Mouse (Mus musculus) stomach, postnatal 0 days (tissue): Measurements from ENCODE around the gene Vsig2. TPM values are rescaled to one million over a fixed set of nuclear protein-coding genes. Genes with fewer than 3 reads are reported as not detected.

Experiments used
- ATAC-seq: fragments of 200-750 bp; cut with Nextera tagmentation; 2 replicates; pipeline ENCODE4 v1.8.0; 2017; ENCODE audit not compliant: low FRiP score, low TSS enrichment
- DNase-seq: peaks from one replicate; pipeline ENCODE4 v3.0.0-alpha.2; 2016; ENCODE audit warnings: low spot score
- H3K27ac ChIP-seq: fragments of 300-500 bp; sonication (generic); replicated peaks from 2 replicates; pipeline ENCODE4 v1.5.1; 2014; ENCODE audit warnings: mild to moderate bottlenecking, control low read depth
- H3K27me3 ChIP-seq: fragments of 300-500 bp; sonication (generic); 2 replicates; pipeline ENCODE4 v1.6.1; 2014; ENCODE audit warnings: low read length; ENCODE audit not compliant: control insufficient read depth, insufficient read depth
- H3K36me3 ChIP-seq: fragments of 300-500 bp; sonication (generic); 2 replicates; pipeline ENCODE4 v1.6.1; 2014; ENCODE audit warnings: low read length, mixed read lengths; ENCODE audit not compliant: control insufficient read depth, insufficient read depth
- H3K4me1 ChIP-seq: fragments of 300-500 bp; sonication (generic); replicated peaks from 2 replicates; pipeline ENCODE4 v1.6.1; 2014; ENCODE audit warnings: antibody characterized with exemption; ENCODE audit not compliant: control insufficient read depth, insufficient read depth
- H3K4me2 ChIP-seq: fragments of 300-500 bp; sonication (generic); replicated peaks from 2 replicates; pipeline ENCODE4 v1.6.1; 2014; ENCODE audit warnings: low read depth, mild to moderate bottlenecking, control low read depth, moderate library complexity
- H3K4me3 ChIP-seq: fragments of 300-500 bp; sonication (generic); 2 replicates; pipeline ENCODE4 v1.5.1; 2014; ENCODE audit warnings: low read depth, low read length, control low read depth
- H3K9ac ChIP-seq: fragments of 300-500 bp; sonication (generic); 2 replicates; pipeline ENCODE4 v1.6.1; 2014; ENCODE audit warnings: mild to moderate bottlenecking, low read length, control low read depth, mixed read lengths
- H3K9me3 ChIP-seq: fragments of 300-500 bp; sonication (generic); 2 replicates; pipeline ENCODE4 v1.6.1; 2016; ENCODE audit warnings: low read length; ENCODE audit not compliant: control insufficient read depth
- CTCF ChIP-seq: IDR thresholded peaks from 2 replicates; pipeline ENCODE4 v1.5.1; 2016; ENCODE audit warnings: antibody characterized with exemption, low read depth, mild to moderate bottlenecking, moderate library complexity
- EP300 ChIP-seq: optimal IDR thresholded peaks from 2 replicates; pipeline ENCODE3; 2016; ENCODE audit warnings: antibody characterized with exemption
- WGBS: fragments of 180-500 bp; shearing (Covaris S2); extraction: QIAGEN DNeasy Blood & Tissue Kit; methylation state at CpG from one replicate; pipeline ENCODE4 v1.1.7; 2014; 5-methylcytosine and 5-hydroxymethylcytosine counted together
- polyA plus RNA-seq: library from polyadenylated mRNA; unstranded; fragments of >200 nt; fragmentation: Nextera tagmentation; extraction: Ambion mirVana; gene quantifications from 2 replicates; pipeline ENCODE4 v1.2.1, GENCODE M21; 2015

The Vsig2 gene
- polyA plus RNA-seq, 1 experiment from 2014 or later, result 350 TPM

GRCm38 (mm10) chr9:37554279-37554678 lies 15.2 kb downstream of the Vsig2 start:
- Histone ChIP-seq H3K4me1 (no peaks in the 10 kb centered on the region; the same call in 1 of the 2 replicates), H3K4me2 (no peak overlapping the region), H3K4me3 (no peak overlapping the region), H3K36me3 (no peaks in the 10 kb centered on the region), H3K27me3 (peaks cover 2% of the 10 kb centered on the region; the same call in 1 of the 2 replicates), H3K27ac (no peak overlapping the region), H3K9ac (no peak overlapping the region), H3K9me3 (no peaks in the 10 kb centered on the region)
- no peak for ATAC-seq
- whole genome bisulfite sequencing, result 92% methylated on average over 1 of the region's 1 CpGs
- no peak for TF ChIP-seq EP300
- TF ChIP-seq CTCF, result no peak
- DNase-seq, result no peak

GRCm38 (mm10) chr9:37554838-37555748 lies 16.0 kb downstream of the Vsig2 start, which contains the start of gene Siae:
Siae (plus strand) TSS chr9:37555698.
- Histone ChIP-seq H3K4me3 (no peak within 1 kb of the TSS), H3K4me2 (no peak within 1 kb of the TSS), H3K9me3 (no peaks in the 10 kb centered on the region), H3K4me1 (no peaks in the 10 kb centered on the region; the same call in 1 of the 2 replicates), H3K9ac (no peak within 1 kb of the TSS), H3K36me3 (no peaks in the 10 kb centered on the region), H3K27ac (no peak within 1 kb of the TSS), H3K27me3 (peaks cover 2% of the 10 kb centered on the region; the same call in 1 of the 2 replicates)
- TF ChIP-seq CTCF (no peak), EP300 (no peak)
- DNase-seq (no peak), ATAC-seq (no peak)
- 37% methylated on average over 7 of the region's 7 CpGs for WGBS

GRCm38 (mm10) chr9:37556366-37556765 lies 17.3 kb downstream of the Vsig2 start:
- WGBS, result 73% methylated on average over 3 of the region's 3 CpGs
- no peak overlapping the region for H3K9ac ChIP-seq
- TF ChIP-seq EP300, result no peak
- no peak for TF ChIP-seq CTCF

GRCm38 (mm10) chr9:37560617-37561016 lies 21.6 kb downstream of the Vsig2 start:
- Histone ChIP-seq H3K4me2 (no peak overlapping the region), H3K9ac (no peak overlapping the region), H3K36me3 (no peaks in the 10 kb centered on the region), H3K27me3 (no peaks in the 10 kb centered on the region), H3K4me1 (no peaks in the 10 kb centered on the region), H3K4me3 (no peak overlapping the region), H3K9me3 (no peaks in the 10 kb centered on the region), H3K27ac (no peak overlapping the region)
- DNase-seq (no peak), ATAC-seq (no peak)
- TF ChIP-seq EP300, result no peak
- no peak for TF ChIP-seq CTCF
- WGBS, result 93% methylated on average over 2 of the region's 2 CpGs

More at GRCm38 (mm10) chr9:37556366-37556765, 17.3 kb downstream of the Vsig2 start:
- ATAC-seq (no peak), DNase-seq (no peak)
- H3K36me3 ChIP-seq, result no peaks in the 10 kb centered on the region
- no peak overlapping the region for H3K4me2 ChIP-seq
- H3K4me1 ChIP-seq, result no peaks in the 10 kb centered on the region; the same call in 1 of the 2 replicates
- H3K27ac ChIP-seq, result no peak overlapping the region
- no peaks in the 10 kb centered on the region for H3K9me3 ChIP-seq
- H3K27me3 ChIP-seq, result peaks cover 2% of the 10 kb centered on the region; the same call in 1 of the 2 replicates
- H3K4me3 ChIP-seq, result no peak overlapping the region

- Histone ChIP-seq H3K4me2 (no peak overlapping the region), H3K27ac (no peak overlapping the region), H3K4me1 (no peaks in the 10 kb centered on the region), H3K36me3 (no peaks in the 10 kb centered on the region), H3K27me3 (no peaks in the 10 kb centered on the region), H3K9ac (no peak overlapping the region), H3K9me3 (no peaks in the 10 kb centered on the region), H3K4me3 (no peak overlapping the region)
- 43% methylated on average over 1 of the region's 1 CpGs for WGBS
- DNase-seq (no peak), ATAC-seq (no peak)
- no peak for TF ChIP-seq CTCF
Observed at GRCm38 (mm10) chr9:37563805-37564204, 24.8 kb downstream of the Vsig2 start.

- no peaks in the 10 kb centered on the region for H3K9me3 ChIP-seq
- H3K4me3 ChIP-seq, result no peak overlapping the region
- H3K4me2 ChIP-seq, result no peak overlapping the region
- H3K27me3 ChIP-seq, result no peaks in the 10 kb centered on the region
- no peak for ATAC-seq
- no peaks in the 10 kb centered on the region for H3K4me1 ChIP-seq
- 84% methylated on average over 2 of the region's 2 CpGs for WGBS
- H3K9ac ChIP-seq, result no peak overlapping the region
- no peak for TF ChIP-seq EP300
- TF ChIP-seq CTCF, result no peak
- no peak overlapping the region for H3K27ac ChIP-seq
- H3K36me3 ChIP-seq, result no peaks in the 10 kb centered on the region
- no peak for DNase-seq
Observed at GRCm38 (mm10) chr9:37567019-37567418, 28.0 kb downstream of the Vsig2 start.
